Mouse (Mus musculus) liver, embryonic 14.5 days (tissue): ENCODE measurements around the gene Cldn20.

Experiments used
- CTCF ChIP-seq: IDR thresholded peaks from 2 replicates; pipeline ENCODE4 v1.5.1; 2016; ENCODE audit warnings: antibody characterized with exemption, low read depth, control low read depth
- EP300 ChIP-seq: IDR thresholded peaks from 2 replicates; pipeline ENCODE4 v1.6.1; 2016; ENCODE audit warnings: antibody characterized with exemption, low read depth

DNA sequence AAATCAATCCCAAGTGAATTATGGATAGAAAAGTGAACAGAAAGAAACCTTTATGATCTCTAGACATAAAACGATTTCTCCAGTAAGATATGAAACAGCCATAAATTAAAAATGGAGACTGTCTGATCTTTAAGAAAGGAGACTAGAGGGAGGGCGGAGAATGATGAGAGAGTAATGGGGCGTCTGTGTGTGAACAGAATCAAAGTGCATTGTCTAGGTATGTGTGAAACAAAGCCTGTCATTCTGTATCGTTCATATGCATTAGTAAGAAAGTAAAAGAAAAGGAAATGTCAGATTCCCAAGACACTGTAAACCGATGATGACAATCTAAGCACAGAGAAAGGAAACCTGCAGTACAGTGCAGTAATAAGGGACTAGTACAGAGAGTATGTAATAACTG, 8.7 kb downstream of the Cldn20 start:
- no peak for TF ChIP-seq CTCF
- no peak for TF ChIP-seq EP300
